Mouse (Mus musculus): ENCODE data around the gene Wdr20. TPM values are rescaled to one million over a fixed set of nuclear protein-coding genes. Genes with fewer than 3 reads are reported as not detected.

The Wdr20 gene
- polyA plus RNA-seq, 2 experiments, result 20.4 to 27.9 TPM

- no peak overlapping the region for H3K27ac ChIP-seq (replicated peaks; ENCODE audit: low read depth, low read length)
- no peaks in the 10 kb centered on the region for H3K4me1 ChIP-seq (ENCODE audit: control insufficient read depth, insufficient read depth, low read length)
- peak overlapping the region; percentile 48 for H3K4me2 ChIP-seq (replicated peaks; ENCODE audit: low read depth, low read length, severe bottlenecking)
- DNase-seq (ENCODE audit: low spot score) (peak; percentile 18), ATAC-seq (ENCODE audit: low FRiP score, low read depth) (peak; percentile 59; the same call in 1 of the 2 replicates)
- H3K36me3 ChIP-seq (ENCODE audit: control insufficient read depth, insufficient read depth, low read length), result no peaks in the 10 kb centered on the region
- H3K4me3 ChIP-seq (replicated peaks; ENCODE audit: low read length), result peak overlapping the region; percentile 26
- no peak for TF ChIP-seq POLR2A (IDR thresholded peaks at IDR 0.05; ENCODE audit: borderline replicate concordance, extremely low read depth, insufficient read depth, insufficient read length)
- H3K27me3 ChIP-seq (ENCODE audit: control insufficient read depth, insufficient read depth, low read length), result no peaks in the 10 kb centered on the region
- no peaks in the 10 kb centered on the region for H3K9me3 ChIP-seq (ENCODE audit: control insufficient read depth, low read length)
- WGBS, result 2% methylated on average over 27 of the region's 27 CpGs
- peak overlapping the region; percentile 9 for H3K9ac ChIP-seq (ENCODE audit: low read depth, low read length, severe bottlenecking)
Observed at GRCm38 (mm10) chr12:110706337-110707231, 31.2 kb upstream of the Wdr20 start.

DNA sequence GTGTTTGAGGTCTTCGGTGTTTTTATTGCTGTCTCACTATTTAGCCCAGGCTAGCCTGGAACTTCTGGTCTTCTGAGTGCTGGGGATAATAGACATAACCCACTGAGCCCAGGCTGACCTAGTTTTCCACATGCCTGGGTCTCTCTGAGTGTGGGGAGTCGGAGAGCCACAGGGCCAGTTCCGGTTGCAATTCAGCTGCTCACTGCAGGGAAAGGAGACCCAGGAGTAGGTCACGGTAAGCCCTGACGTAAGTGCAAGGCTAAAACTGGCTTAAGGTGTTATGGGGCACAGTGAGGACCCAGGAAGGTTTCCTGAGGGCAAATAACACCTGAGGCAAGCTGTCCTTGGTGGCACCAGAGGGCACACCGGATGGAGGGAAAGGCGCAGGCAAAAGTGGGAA is 30.3 kb upstream of the Wdr20 start:
- Histone ChIP-seq H3K4me2 (replicated peaks; ENCODE audit: low read depth, low read length, severe bottlenecking) (no peak overlapping the region), H3K4me3 (replicated peaks; ENCODE audit: low read length) (no peak overlapping the region), H3K27me3 (ENCODE audit: control insufficient read depth, insufficient read depth, low read length) (no peaks in the 10 kb centered on the region), H3K9ac (ENCODE audit: low read depth, low read length, severe bottlenecking) (no peak overlapping the region), H3K27ac (replicated peaks; ENCODE audit: low read depth, low read length) (no peak overlapping the region), H3K4me1 (ENCODE audit: control insufficient read depth, insufficient read depth, low read length) (no peaks in the 10 kb centered on the region), H3K9me3 (ENCODE audit: control insufficient read depth, low read length) (no peaks in the 10 kb centered on the region), H3K36me3 (ENCODE audit: control insufficient read depth, insufficient read depth, low read length) (no peaks in the 10 kb centered on the region)
- ATAC-seq (ENCODE audit: low FRiP score, low read depth) (no peak), DNase-seq (ENCODE audit: low spot score) (no peak)
- no peak for TF ChIP-seq POLR2A (IDR thresholded peaks at IDR 0.05; ENCODE audit: borderline replicate concordance, extremely low read depth, insufficient read depth, insufficient read length)
- WGBS, result 87% methylated on average over 7 of the region's 7 CpGs

- no peaks in the 10 kb centered on the region for H3K36me3 ChIP-seq (ENCODE audit: control insufficient read depth, insufficient read depth, low read length)
- no peak for TF ChIP-seq POLR2A (IDR thresholded peaks at IDR 0.05; ENCODE audit: borderline replicate concordance, extremely low read depth, insufficient read depth, insufficient read length)
- no peak overlapping the region for H3K4me2 ChIP-seq (replicated peaks; ENCODE audit: low read depth, low read length, severe bottlenecking)
- no peak overlapping the region for H3K27ac ChIP-seq (replicated peaks; ENCODE audit: low read depth, low read length)
- WGBS, result 64% methylated on average over 5 of the region's 5 CpGs
- H3K27me3 ChIP-seq (ENCODE audit: control insufficient read depth, insufficient read depth, low read length), result no peaks in the 10 kb centered on the region
- H3K9ac ChIP-seq (ENCODE audit: low read depth, low read length, severe bottlenecking), result no peak overlapping the region
- no peaks in the 10 kb centered on the region for H3K4me1 ChIP-seq (ENCODE audit: control insufficient read depth, insufficient read depth, low read length)
- no peak for ATAC-seq (ENCODE audit: low FRiP score, low read depth)
- H3K4me3 ChIP-seq (replicated peaks; ENCODE audit: low read length), result no peak overlapping the region
- no peaks in the 10 kb centered on the region for H3K9me3 ChIP-seq (ENCODE audit: control insufficient read depth, low read length)
- DNase-seq (ENCODE audit: low spot score), result no peak
Observed at GRCm38 (mm10) chr12:110711270-110711669, 26.5 kb upstream of the Wdr20 start.

DNA sequence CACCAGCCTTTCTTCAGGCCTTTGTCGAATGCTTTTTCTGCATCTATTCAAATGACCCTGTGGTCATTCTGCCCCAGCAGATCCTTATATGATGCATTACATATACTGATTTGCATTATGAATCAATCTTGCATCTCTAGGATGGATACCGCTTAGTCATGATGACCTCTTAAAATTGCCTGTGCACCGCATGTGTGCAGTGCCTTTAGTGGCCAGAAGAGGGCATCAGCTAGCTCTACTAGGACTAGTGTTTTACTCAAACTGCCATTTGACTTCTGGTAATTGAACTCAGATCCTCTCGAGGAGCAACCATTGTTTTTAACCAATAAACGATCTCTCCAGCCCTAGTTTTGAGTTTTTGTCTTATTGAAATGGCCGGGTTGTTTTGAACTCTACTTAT is 24.0 kb upstream of the Wdr20 start:
- Histone ChIP-seq H3K27me3 (ENCODE audit: control insufficient read depth, insufficient read depth, low read length) (no peaks in the 10 kb centered on the region), H3K4me1 (ENCODE audit: control insufficient read depth, insufficient read depth, low read length) (no peaks in the 10 kb centered on the region), H3K36me3 (ENCODE audit: control insufficient read depth, insufficient read depth, low read length) (no peaks in the 10 kb centered on the region), H3K4me2 (replicated peaks; ENCODE audit: low read depth, low read length, severe bottlenecking) (no peak overlapping the region), H3K27ac (replicated peaks; ENCODE audit: low read depth, low read length) (no peak overlapping the region), H3K9ac (ENCODE audit: low read depth, low read length, severe bottlenecking) (no peak overlapping the region), H3K4me3 (replicated peaks; ENCODE audit: low read length) (no peak overlapping the region), H3K9me3 (ENCODE audit: control insufficient read depth, low read length) (no peaks in the 10 kb centered on the region)
- no peak for TF ChIP-seq POLR2A (IDR thresholded peaks at IDR 0.05; ENCODE audit: borderline replicate concordance, extremely low read depth, insufficient read depth, insufficient read length)
- DNase-seq (ENCODE audit: low spot score) (no peak), ATAC-seq (ENCODE audit: low FRiP score, low read depth) (no peak)
- 95% methylated on average over 6 of the region's 6 CpGs for WGBS

DNA sequence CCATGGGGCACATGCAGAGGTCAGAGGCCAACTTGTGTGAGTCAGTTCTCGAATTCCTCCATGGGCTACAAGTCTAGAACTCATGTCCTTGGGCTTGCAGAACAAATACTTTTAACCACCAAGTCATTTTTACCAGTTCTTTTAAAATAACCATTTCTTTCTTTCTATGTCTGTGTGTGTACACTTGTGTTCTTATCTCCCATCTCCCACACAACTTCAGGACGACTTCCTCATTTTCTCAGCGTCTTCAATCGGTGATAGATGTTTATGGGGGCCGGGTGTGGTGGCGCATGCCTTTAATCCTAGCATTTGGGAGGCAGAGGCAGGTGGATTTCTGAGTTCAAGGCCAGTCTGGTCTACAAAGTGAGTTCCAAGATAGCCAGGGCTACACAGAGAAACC is 23.5 kb upstream of the Wdr20 start:
- ATAC-seq (ENCODE audit: low FRiP score, low read depth), result no peak
- 92% methylated on average over 6 of the region's 6 CpGs for WGBS

More for the DNA sequence above, 23.5 kb upstream of the Wdr20 start:
- H3K4me3 ChIP-seq (replicated peaks; ENCODE audit: low read length), result no peak overlapping the region
- no peaks in the 10 kb centered on the region for H3K36me3 ChIP-seq (ENCODE audit: control insufficient read depth, insufficient read depth, low read length)
- TF ChIP-seq POLR2A (IDR thresholded peaks at IDR 0.05; ENCODE audit: borderline replicate concordance, extremely low read depth, insufficient read depth, insufficient read length), result no peak
- no peaks in the 10 kb centered on the region for H3K27me3 ChIP-seq (ENCODE audit: control insufficient read depth, insufficient read depth, low read length)
- H3K9ac ChIP-seq (ENCODE audit: low read depth, low read length, severe bottlenecking), result no peak overlapping the region
- H3K27ac ChIP-seq (replicated peaks; ENCODE audit: low read depth, low read length), result no peak overlapping the region
- H3K9me3 ChIP-seq (ENCODE audit: control insufficient read depth, low read length), result no peaks in the 10 kb centered on the region
- H3K4me1 ChIP-seq (ENCODE audit: control insufficient read depth, insufficient read depth, low read length), result no peaks in the 10 kb centered on the region
- no peak overlapping the region for H3K4me2 ChIP-seq (replicated peaks; ENCODE audit: low read depth, low read length, severe bottlenecking)
- DNase-seq (ENCODE audit: low spot score), result no peak

Measured in limb, embryonic 14.5 days (tissue).